Mouse (Mus musculus) embryonic facial prominence, embryonic 13.5 days (tissue): ENCODE measurements around the gene Nxph3. TPM values are rescaled to one million over a fixed set of nuclear protein-coding genes. Genes with fewer than 3 reads are reported as not detected.
"Not testable (repeated sequence)": the region's sequence is repeated elsewhere in the genome, so short reads cannot be mapped to it uniquely, and the experiment has no call there.

ENCODE experiments used
- ATAC-seq: fragments of 200-750 bp; cut with Nextera tagmentation; 2 replicates; pipeline ENCODE4 v1.8.0; 2017; ENCODE audit warnings: low read depth; ENCODE audit not compliant: insufficient number of reproducible peaks, insufficient read depth, low FRiP score, low TSS enrichment
- H3K27ac ChIP-seq: fragments of 300-500 bp; sonication (generic); 2 replicates; pipeline ENCODE4 v1.5.1; 2015; ENCODE audit warnings: moderate library complexity, mild to moderate bottlenecking, inconsistent platforms
- H3K27me3 ChIP-seq: fragments of 300-500 bp; sonication (generic); 2 replicates; pipeline ENCODE4 v1.6.1; 2015; ENCODE audit warnings: mild to moderate bottlenecking, inconsistent platforms
- H3K36me3 ChIP-seq: fragments of 300-500 bp; sonication (generic); 2 replicates; pipeline ENCODE4 v1.6.1; 2015; ENCODE audit warnings: mild to moderate bottlenecking, inconsistent platforms
- H3K4me1 ChIP-seq: fragments of 300-500 bp; sonication (generic); 2 replicates; pipeline ENCODE4 v1.6.1; 2015; ENCODE audit warnings: inconsistent platforms
- H3K4me2 ChIP-seq: fragments of 300-500 bp; sonication (generic); 2 replicates; pipeline ENCODE4 v1.6.1; 2015; ENCODE audit warnings: moderate library complexity, mild to moderate bottlenecking, inconsistent platforms
- H3K4me3 ChIP-seq: fragments of 300-500 bp; sonication (generic); 2 replicates; pipeline ENCODE4 v1.5.1; 2015; ENCODE audit warnings: mild to moderate bottlenecking, inconsistent platforms
- H3K9ac ChIP-seq: fragments of 300-500 bp; sonication (generic); 2 replicates; pipeline ENCODE4 v1.6.1; 2015; ENCODE audit warnings: mild to moderate bottlenecking, inconsistent platforms
- H3K9me3 ChIP-seq: fragments of 300-500 bp; sonication (generic); 2 replicates; pipeline ENCODE4 v1.6.1; 2016; ENCODE audit warnings: inconsistent platforms
- WGBS: fragments of 180-500 bp; shearing (Covaris S2); methylation state at CpG from one replicate; pipeline ENCODE4 v1.1.7; 2015; ENCODE audit warnings: mixed read lengths; 5-methylcytosine and 5-hydroxymethylcytosine counted together
- polyA plus RNA-seq: library from polyadenylated mRNA; unstranded; fragments of >200 nt; fragmentation: Nextera tagmentation; extraction: Ambion mirVana; gene quantifications from 2 replicates; pipeline ENCODE4 v1.2.1, GENCODE M21; 2015

Nxph3 gene
- polyA plus RNA-seq, 1 experiment from 2014 or later: 1.6 TPM

GRCm38 (mm10) chr11:95507041-95507716, 7.2 kb downstream of the Nxph3 start:
- H3K4me3 ChIP-seq: no peak overlapping the region
- no peak overlapping the region for H3K4me2 ChIP-seq
- peaks cover 11% of the 10 kb centered on the region for H3K27me3 ChIP-seq

GRCm38 (mm10) chr11:95504271-95504731, 10.1 kb downstream of the Nxph3 start:
- Histone ChIP-seq H3K4me2 (no peak overlapping the region), H3K27me3 (no peaks in the 10 kb centered on the region), H3K27ac (no peak overlapping the region), H3K9me3 (no peaks in the 10 kb centered on the region), H3K36me3 (no peaks in the 10 kb centered on the region), H3K9ac (no peak overlapping the region), H3K4me1 (peaks cover 20% of the 10 kb centered on the region), H3K4me3 (no peak overlapping the region)
- no peak for ATAC-seq
- WGBS: 36% methylated on average over 6 of the region's 6 CpGs

More at GRCm38 (mm10) chr11:95507041-95507716, 7.2 kb downstream of the Nxph3 start:
- Histone ChIP-seq H3K36me3 (no peaks in the 10 kb centered on the region), H3K9me3 (no peaks in the 10 kb centered on the region), H3K27ac (no peak overlapping the region), H3K9ac (no peak overlapping the region), H3K4me1 (peaks cover 20% of the 10 kb centered on the region)
- 48% methylated on average over 12 of the region's 12 CpGs for WGBS
- no peak for ATAC-seq

- no peak overlapping the region for H3K9ac ChIP-seq
- H3K4me2 ChIP-seq: no peak overlapping the region
- ATAC-seq: no peak
- peaks cover 18% of the 10 kb centered on the region for H3K4me1 ChIP-seq
- H3K9me3 ChIP-seq: no peaks in the 10 kb centered on the region
- H3K27me3 ChIP-seq: no peaks in the 10 kb centered on the region
- 64% methylated on average over 10 of the region's 10 CpGs for WGBS
- H3K4me3 ChIP-seq: no peak overlapping the region
- no peaks in the 10 kb centered on the region for H3K36me3 ChIP-seq
- no peak overlapping the region for H3K27ac ChIP-seq
These were observed 10.7 kb downstream of the Nxph3 start for GRCm38 (mm10) chr11:95503581-95504180.

- H3K4me3 ChIP-seq, H3K4me1 ChIP-seq, H3K9me3 ChIP-seq, H3K9ac ChIP-seq, H3K4me2 ChIP-seq, ATAC-seq, H3K27ac ChIP-seq, H3K27me3 ChIP-seq: not testable (repeated sequence)
- WGBS: 82% methylated on average over 8 of the region's 8 CpGs
- H3K36me3 ChIP-seq: peaks cover 10% of the 10 kb centered on the region
These were observed 12.5 kb downstream of the Nxph3 start for GRCm38 (mm10) chr11:95501826-95502225.

GRCm38 (mm10) chr11:95500836-95501235, 13.5 kb downstream of the Nxph3 start:
- WGBS: 39% methylated on average over 3 of the region's 3 CpGs
- Histone ChIP-seq H3K4me1 (peaks cover 9% of the 10 kb centered on the region), H3K27me3 (no peaks in the 10 kb centered on the region), H3K4me2 (no peak overlapping the region), H3K36me3 (peaks cover 10% of the 10 kb centered on the region), H3K27ac (no peak overlapping the region), H3K4me3 (no peak overlapping the region), H3K9ac (no peak overlapping the region), H3K9me3 (no peaks in the 10 kb centered on the region)
- ATAC-seq: no peak

GRCm38 (mm10) chr11:95500412-95500811, 14.0 kb downstream of the Nxph3 start:
- H3K4me1 ChIP-seq: peaks cover 9% of the 10 kb centered on the region

GRCm38 (mm10) chr11:95497921-95498320, 16.4 kb downstream of the Nxph3 start:
- H3K9ac ChIP-seq: no peak overlapping the region
- no peaks in the 10 kb centered on the region for H3K9me3 ChIP-seq
- peaks cover 26% of the 10 kb centered on the region for H3K36me3 ChIP-seq
- H3K4me3 ChIP-seq: no peak overlapping the region
- WGBS: 84% methylated on average over 5 of the region's 5 CpGs
- no peak overlapping the region for H3K4me2 ChIP-seq
- no peak for ATAC-seq
- H3K4me1 ChIP-seq: 0 out of 2 replicates have a peak, but pooled peaks cover 5% of the 10 kb centered on the region
- no peak overlapping the region for H3K27ac ChIP-seq
- no peaks in the 10 kb centered on the region for H3K27me3 ChIP-seq

More at GRCm38 (mm10) chr11:95500412-95500811, 14.0 kb downstream of the Nxph3 start:
- Histone ChIP-seq H3K4me3 (no peak overlapping the region), H3K27me3 (no peaks in the 10 kb centered on the region), H3K36me3 (peaks cover 12% of the 10 kb centered on the region), H3K4me2 (no peak overlapping the region), H3K9ac (no peak overlapping the region), H3K27ac (no peak overlapping the region), H3K9me3 (no peaks in the 10 kb centered on the region)
- 54% methylated on average over 4 of the region's 4 CpGs for WGBS
- ATAC-seq: no peak

GRCm38 (mm10) chr11:95495883-95496282, 18.5 kb downstream of the Nxph3 start:
- WGBS: 88% methylated on average over 9 of the region's 9 CpGs
- no peak overlapping the region for H3K9ac ChIP-seq
- H3K27ac ChIP-seq: no peak overlapping the region
- no peak overlapping the region for H3K4me2 ChIP-seq
- H3K27me3 ChIP-seq: no peaks in the 10 kb centered on the region
- no peak for ATAC-seq
- H3K36me3 ChIP-seq: peaks cover 41% of the 10 kb centered on the region
- no peaks in the 10 kb centered on the region for H3K9me3 ChIP-seq
- H3K4me1 ChIP-seq: 0 out of 2 replicates have a peak, but pooled peaks cover 5% of the 10 kb centered on the region
- no peak overlapping the region for H3K4me3 ChIP-seq

GRCm38 (mm10) chr11:95494374-95494773, 20.0 kb downstream of the Nxph3 start:
- no peak overlapping the region for H3K4me3 ChIP-seq
- peaks cover 55% of the 10 kb centered on the region for H3K36me3 ChIP-seq
- H3K27ac ChIP-seq: 0 out of 2 replicates have a peak overlapping the region, but pooled peaks have one; percentile 23
- H3K9me3 ChIP-seq: no peaks in the 10 kb centered on the region
- 0 out of 2 replicates have a peak, but pooled peaks cover 5% of the 10 kb centered on the region for H3K4me1 ChIP-seq
- H3K4me2 ChIP-seq: no peak overlapping the region
- ATAC-seq: no peak
- no peaks in the 10 kb centered on the region for H3K27me3 ChIP-seq
- no peak overlapping the region for H3K9ac ChIP-seq
- 65% methylated on average over 3 of the region's 3 CpGs for WGBS

GRCm38 (mm10) chr11:95493950-95494349, 20.4 kb downstream of the Nxph3 start:
- H3K27me3 ChIP-seq: no peaks in the 10 kb centered on the region
- 0 out of 2 replicates have a peak overlapping the region, but pooled peaks have one; percentile 23 for H3K27ac ChIP-seq
- 0 out of 2 replicates have a peak, but pooled peaks cover 5% of the 10 kb centered on the region for H3K4me1 ChIP-seq
- peaks cover 59% of the 10 kb centered on the region for H3K36me3 ChIP-seq
- no peak overlapping the region for H3K9ac ChIP-seq
- WGBS: 71% methylated on average over 9 of the region's 9 CpGs
- no peak for ATAC-seq
- no peaks in the 10 kb centered on the region for H3K9me3 ChIP-seq
- H3K4me3 ChIP-seq: no peak overlapping the region
- H3K4me2 ChIP-seq: no peak overlapping the region

- 86% methylated on average over 4 of the region's 4 CpGs for WGBS
- H3K9ac ChIP-seq: no peak overlapping the region
- 0 out of 2 replicates have a peak, but pooled peaks cover 5% of the 10 kb centered on the region for H3K4me1 ChIP-seq
- ATAC-seq: no peak
- H3K9me3 ChIP-seq: no peaks in the 10 kb centered on the region
- no peaks in the 10 kb centered on the region for H3K27me3 ChIP-seq
- no peak overlapping the region for H3K4me3 ChIP-seq
- no peak overlapping the region for H3K4me2 ChIP-seq
- H3K36me3 ChIP-seq: peaks cover 65% of the 10 kb centered on the region
- no peak overlapping the region for H3K27ac ChIP-seq
These were observed 21.4 kb downstream of the Nxph3 start for GRCm38 (mm10) chr11:95493010-95493409.

- Histone ChIP-seq H3K4me3 (no peak overlapping the region), H3K9ac (no peak overlapping the region), H3K27me3 (no peaks in the 10 kb centered on the region), H3K9me3 (no peaks in the 10 kb centered on the region), H3K4me1 (0 out of 2 replicates have a peak, but pooled peaks cover 5% of the 10 kb centered on the region), H3K4me2 (no peak overlapping the region), H3K36me3 (peaks cover 63% of the 10 kb centered on the region), H3K27ac (no peak overlapping the region; the same call in 1 of the 2 replicates)
- no peak for ATAC-seq
- 59% methylated on average over 4 of the region's 4 CpGs for WGBS
These were observed 22.1 kb downstream of the Nxph3 start for GRCm38 (mm10) chr11:95492256-95492655.
